Mouse (Mus musculus): ENCODE data around the gene Pkd1l2.

GRCm38 (mm10) chr8:116952428-116952827 is 129.8 kb downstream of the Pkd1l2 start:
- TF ChIP-seq CTCF (IDR thresholded peaks at IDR 0.05; ENCODE audit: low read depth) (no peak), EP300 (IDR thresholded peaks at IDR 0.05; ENCODE audit: low read depth) (no peak)
